Comparison of ENCODE assay signal across 12 mouse cellular contexts in genomic region chr8:87847796-87848195, GRCm38 (mm10).
DNase-seq lines count a peak whose midpoint lies in the region; ATAC-seq and TF ChIP-seq lines count a peak whose summit lies in the region.
"Had no signal": no experiment of that assay in that cellular context is flagged by ENCODE, and none has a peak within 500 bp of the region (broad histone marks: within the 10 kb centered on the region; RNA-seq: fewer than 3 reads in every experiment).

No protein-coding gene starts in this region.

- H3K27me3 ChIP-seq in midbrain, postnatal 0 days (ENCODE audit: insufficient read depth, low read length): no peaks in the 10 kb centered on the region
- no peaks in the 10 kb centered on the region for H3K27me3 ChIP-seq in midbrain, embryonic 11.5 days (ENCODE audit: control insufficient read depth, insufficient read depth, low read length)
- H3K27me3 ChIP-seq in heart, embryonic 12.5 days (replicated peaks): no peaks in the 10 kb centered on the region
- H3K27me3 ChIP-seq in stomach, embryonic 14.5 days (ENCODE audit: control insufficient read depth, insufficient read depth, low read length): no peaks in the 10 kb centered on the region
- H3K27me3 ChIP-seq: liver, embryonic 13.5 days had no signal

- no peak overlapping the region for H3K27ac ChIP-seq in midbrain, postnatal 0 days (ENCODE audit: low read depth, low read length)
- no peak overlapping the region for H3K27ac ChIP-seq in midbrain, embryonic 11.5 days (ENCODE audit: low read depth, low read length)
- peak overlapping the region; percentile 60 for H3K27ac ChIP-seq in heart, embryonic 12.5 days (ENCODE audit: poor library complexity, severe bottlenecking)
- 0 out of 2 replicates have a peak overlapping the region, but pooled peaks have one; percentile 27 for H3K27ac ChIP-seq in stomach, embryonic 14.5 days (ENCODE audit: low read length)
- H3K27ac ChIP-seq: liver, embryonic 13.5 days had no signal

- H3K4me2 ChIP-seq in midbrain, postnatal 0 days (ENCODE audit: low read depth, low read length, poor library complexity, severe bottlenecking): no peak overlapping the region
- H3K4me2 ChIP-seq in midbrain, embryonic 11.5 days: no peak overlapping the region
- H3K4me2 ChIP-seq in heart, embryonic 12.5 days: no peak overlapping the region
- H3K4me2 ChIP-seq in stomach, embryonic 14.5 days (replicated peaks; ENCODE audit: low read depth, low read length): no peak overlapping the region
- H3K4me2 ChIP-seq: liver, embryonic 13.5 days had no signal

- no peaks in the 10 kb centered on the region for H3K36me3 ChIP-seq in midbrain, postnatal 0 days (ENCODE audit: insufficient read depth, low read length)
- no peaks in the 10 kb centered on the region for H3K36me3 ChIP-seq in midbrain, embryonic 11.5 days (ENCODE audit: control insufficient read depth, insufficient read depth, low read length)
- H3K36me3 ChIP-seq in heart, embryonic 12.5 days: no peaks in the 10 kb centered on the region
- H3K36me3 ChIP-seq in stomach, embryonic 14.5 days (ENCODE audit: control insufficient read depth, insufficient read depth, low read length): no peaks in the 10 kb centered on the region
- H3K36me3 ChIP-seq: liver, embryonic 13.5 days had no signal

- H3K4me3 ChIP-seq in midbrain, postnatal 0 days (ENCODE audit: low read depth, low read length): no peak overlapping the region
- H3K4me3 ChIP-seq in midbrain, embryonic 11.5 days (ENCODE audit: low read depth, low read length): no peak overlapping the region
- H3K4me3 ChIP-seq in heart, embryonic 12.5 days: no peak overlapping the region
- H3K4me3 ChIP-seq in stomach, embryonic 14.5 days (ENCODE audit: low read depth, low read length): no peak overlapping the region
- H3K4me3 ChIP-seq: erythroblast, embryonic 14.5 days; liver, embryonic 13.5 days had no signal

- 64% methylated on average over 6 of the region's 6 CpGs for WGBS in midbrain, postnatal 0 days
- 81% methylated on average over 6 of the region's 6 CpGs for WGBS in midbrain, embryonic 11.5 days
- WGBS in heart, embryonic 12.5 days: 42% methylated on average over 6 of the region's 6 CpGs
- 58% methylated on average over 6 of the region's 6 CpGs for WGBS in stomach, embryonic 14.5 days

- H3K4me1 ChIP-seq in midbrain, postnatal 0 days (ENCODE audit: insufficient read depth, low read length): no peaks in the 10 kb centered on the region
- no peaks in the 10 kb centered on the region for H3K4me1 ChIP-seq in midbrain, embryonic 11.5 days (ENCODE audit: control insufficient read depth, insufficient read depth, low read length)
- peaks cover 28% of the 10 kb centered on the region for H3K4me1 ChIP-seq in heart, embryonic 12.5 days (replicated peaks)
- no peaks in the 10 kb centered on the region; the same call in 1 of the 2 replicates for H3K4me1 ChIP-seq in stomach, embryonic 14.5 days (ENCODE audit: control insufficient read depth, insufficient read depth, low read length)
- H3K4me1 ChIP-seq: liver, embryonic 13.5 days had no signal

- H3K9me3 ChIP-seq in midbrain, postnatal 0 days (ENCODE audit: low read length): no peaks in the 10 kb centered on the region
- H3K9me3 ChIP-seq in midbrain, embryonic 11.5 days (ENCODE audit: control insufficient read depth, low read length): no peaks in the 10 kb centered on the region
- H3K9me3 ChIP-seq in heart, embryonic 12.5 days (replicated peaks): no peaks in the 10 kb centered on the region
- H3K9me3 ChIP-seq in stomach, embryonic 14.5 days (ENCODE audit: control insufficient read depth, low read depth, low read length): no peaks in the 10 kb centered on the region
- H3K9me3 ChIP-seq: liver, embryonic 13.5 days had no signal

- DNase-seq in frontal cortex, postnatal 14 days (ENCODE audit: low spot score in 2 of 2): no peak
- DNase-seq in midbrain, postnatal 0 days (ENCODE audit: low spot score): peak; percentile 46
- no peak for DNase-seq in midbrain, embryonic 11.5 days (ENCODE audit: low spot score, missing footprints)
- no peak for DNase-seq in thymus, postnatal 14 days
- no peak for DNase-seq in embryo, embryonic 9.5 days (ENCODE audit: extremely low spot score)
- DNase-seq: kidney, adult 8-10 months; liver, embryonic 13.5 days; thymus, adult 2 months had no signal

- H3K9ac ChIP-seq in midbrain, postnatal 0 days (replicated peaks; ENCODE audit: low read length, poor library complexity, severe bottlenecking): no peak overlapping the region
- no peak overlapping the region for H3K9ac ChIP-seq in midbrain, embryonic 11.5 days (ENCODE audit: low read length)
- H3K9ac ChIP-seq in heart, embryonic 12.5 days: 0 out of 2 replicates have a peak overlapping the region, but pooled peaks have one; percentile 9
- H3K9ac ChIP-seq in stomach, embryonic 14.5 days (replicated peaks; ENCODE audit: low read depth, low read length): no peak overlapping the region
- H3K9ac ChIP-seq: liver, embryonic 13.5 days had no signal

- TF ChIP-seq CTCF in midbrain, postnatal 0 days (IDR thresholded peaks at IDR 0.05): no peak

- ATAC-seq in frontal cortex, adult (ENCODE audit: low TSS enrichment): peak; percentile 76
- no peak for ATAC-seq in midbrain, postnatal 0 days (ENCODE audit: low FRiP score)
- no peak for ATAC-seq in midbrain, embryonic 11.5 days (ENCODE audit: low FRiP score)
- ATAC-seq in heart, embryonic 12.5 days (ENCODE audit: insufficient number of reproducible peaks, low FRiP score): peak; percentile 62; the same call in 1 of the 2 replicates
- no peak for ATAC-seq in stomach, embryonic 14.5 days (ENCODE audit: insufficient number of reproducible peaks, insufficient read depth, low FRiP score, low read depth)

Comparison
In these comparisons a context has a peak if more than half of its experiments do, and no peak if none do; other contexts are left out.
1. ATAC-seq: peak in frontal cortex, adult (single experiment) and heart, embryonic 12.5 days (single experiment); none in midbrain, postnatal 0 days (single experiment), midbrain, embryonic 11.5 days (single experiment) and stomach, embryonic 14.5 days (single experiment).
2. H3K27ac ChIP-seq: peak in heart, embryonic 12.5 days (single experiment) and stomach, embryonic 14.5 days (single experiment); none in midbrain, postnatal 0 days (single experiment) and midbrain, embryonic 11.5 days (single experiment).